Mouse (Mus musculus): ENCODE results near the gene Hspa1a.
"Not testable (repeated sequence)": the region's sequence is repeated elsewhere in the genome, so short reads cannot be mapped to it uniquely, and the experiment has no call there.

The Hspa1a gene

GRCm38 (mm10) chr17:34972069-34972749, at the start of gene Hspa1a, which contains the start of gene Hspa1l:
TSS of gene Hspa1a (minus strand) at chr17:34972156.
TSS of gene Hspa1l (plus strand) at chr17:34972703.
- DNase-seq (ENCODE audit: low spot score) = peak; percentile 71

GRCm38 (mm10) chr17:35021163-35021808, 49.3 kb upstream of the Hspa1a start:
- DNase-seq (ENCODE audit: low spot score) = peak; percentile 71

GRCm38 (mm10) chr17:35020551-35020950, 48.6 kb upstream of the Hspa1a start:
- DNase-seq (ENCODE audit: low spot score) = no peak

GRCm38 (mm10) chr17:35019894-35020293, 47.9 kb upstream of the Hspa1a start:
- DNase-seq (ENCODE audit: low spot score) = no peak

DNA sequence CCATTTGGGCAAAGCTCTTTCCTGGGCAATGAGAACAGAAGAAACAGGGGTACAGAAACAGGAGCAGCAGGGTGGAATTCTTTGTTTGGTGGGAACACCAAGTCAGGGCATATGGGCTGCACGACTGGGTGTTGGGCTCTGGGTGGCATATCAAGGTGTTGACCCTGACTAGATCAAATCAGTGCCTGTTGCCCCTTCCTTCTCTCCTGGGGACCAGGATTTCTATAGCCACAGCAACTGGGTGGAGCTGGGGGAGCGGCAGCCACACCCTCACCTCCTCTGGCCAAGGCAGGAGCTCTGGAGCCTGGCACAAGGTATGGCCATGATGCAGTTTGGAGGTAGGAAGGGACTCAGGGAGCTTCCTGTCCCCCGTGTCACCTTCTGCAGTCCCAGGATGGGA, 46.2 kb upstream of the Hspa1a start:
- no peak for DNase-seq (ENCODE audit: low spot score)

- DNase-seq (ENCODE audit: low spot score) = no peak
Measured at GRCm38 (mm10) chr17:35017706-35018030, 45.7 kb upstream of the Hspa1a start.

- no peak for DNase-seq (ENCODE audit: low spot score)
Measured at GRCm38 (mm10) chr17:35016791-35017705, 45.1 kb upstream of the Hspa1a start.

- no peak for DNase-seq (ENCODE audit: low spot score)
Measured at GRCm38 (mm10) chr17:35016376-35016775, 44.4 kb upstream of the Hspa1a start, which contains the start of gene Vwa7. TSS of gene Vwa7 (plus strand) at chr17:35016579.

DNA sequence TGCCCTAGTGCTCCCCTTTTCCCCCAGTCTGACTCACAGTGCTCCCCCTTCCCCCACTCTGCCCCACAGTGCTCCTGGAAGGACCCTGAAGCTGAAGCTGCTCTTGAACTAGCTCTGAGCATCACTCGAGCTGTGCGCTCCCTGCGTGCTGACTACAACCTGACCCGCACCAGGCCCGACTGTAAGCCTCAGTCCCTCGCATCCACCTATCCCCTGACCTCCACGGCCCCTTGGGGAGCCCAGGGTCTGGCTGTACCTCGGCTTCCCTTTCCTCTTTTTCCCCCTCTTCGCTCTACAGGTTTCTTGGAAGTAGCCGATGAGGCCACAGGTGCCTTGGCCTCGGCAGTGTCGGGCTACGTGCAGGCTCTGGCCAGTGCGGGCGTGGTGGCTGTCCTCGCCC, 43.3 kb upstream of the Hspa1a start:
- DNase-seq (ENCODE audit: low spot score) = no peak

DNA sequence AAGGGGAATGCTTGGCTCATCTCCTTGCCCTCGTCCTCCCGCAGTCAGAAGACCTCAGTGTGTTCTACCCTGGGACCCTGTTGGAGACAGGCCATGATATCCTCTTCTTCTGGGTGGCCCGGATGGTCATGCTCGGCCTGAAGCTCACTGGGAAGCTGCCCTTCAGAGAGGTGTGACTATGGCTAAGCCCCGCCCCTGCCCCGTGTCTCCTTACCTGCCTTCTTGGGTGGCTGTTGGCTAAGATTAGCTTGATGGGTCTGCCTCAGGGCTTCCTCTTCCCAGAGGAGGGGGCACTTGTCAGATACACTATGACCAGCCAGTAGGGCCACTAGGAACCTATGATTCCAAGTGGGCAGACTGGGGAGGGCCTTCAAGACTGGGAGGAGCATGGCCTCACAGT, 41.3 kb upstream of the Hspa1a start:
- DNase-seq (ENCODE audit: low spot score) = no peak

GRCm38 (mm10) chr17:35012430-35012829, 40.5 kb upstream of the Hspa1a start:
- no peak for DNase-seq (ENCODE audit: low spot score)

- DNase-seq (ENCODE audit: low spot score) = no peak
Measured at GRCm38 (mm10) chr17:35011440-35011839, 39.5 kb upstream of the Hspa1a start.

DNA sequence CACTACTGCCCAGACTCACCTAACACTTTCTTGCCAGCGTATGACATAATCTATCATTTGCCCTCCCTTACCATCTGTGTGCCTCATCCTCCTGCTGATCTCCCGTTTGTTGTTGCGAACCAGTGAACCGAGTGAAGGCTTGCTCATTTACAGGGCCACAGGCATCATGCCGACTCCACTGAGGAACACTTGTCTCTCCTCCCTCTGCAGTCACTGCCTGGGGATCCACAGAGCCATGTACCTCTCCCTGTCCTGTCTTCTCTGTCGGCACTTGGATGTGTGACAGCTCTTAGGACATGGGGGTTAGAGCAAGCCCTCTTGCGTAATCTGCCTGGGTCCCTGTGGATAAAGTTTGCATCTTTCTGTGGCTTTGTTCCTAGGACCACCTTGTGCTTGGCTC, 37.6 kb upstream of the Hspa1a start:
- no peak for DNase-seq (ENCODE audit: low spot score)

- DNase-seq (ENCODE audit: low spot score) = no peak
Measured at GRCm38 (mm10) chr17:35007387-35007991, 35.5 kb upstream of the Hspa1a start.

DNA sequence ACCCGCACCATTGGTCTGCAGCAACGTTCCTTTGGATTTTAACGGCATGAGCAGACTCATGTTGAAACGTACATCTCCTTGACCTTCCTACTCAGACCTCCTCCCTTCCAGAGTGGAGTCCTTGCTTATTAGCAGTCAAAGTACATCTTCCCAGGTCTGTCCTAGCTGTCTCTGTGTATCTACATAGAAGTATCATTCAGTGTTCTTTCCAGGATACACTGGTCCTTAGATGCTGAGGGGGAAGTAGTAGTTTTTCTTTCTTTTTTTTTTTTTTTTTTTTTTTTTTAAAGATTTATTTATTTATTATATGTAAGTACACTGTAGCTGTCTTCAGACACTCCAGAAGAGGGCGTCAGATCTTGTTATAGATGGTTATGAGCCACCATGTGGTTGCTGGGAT, 33.9 kb upstream of the Hspa1a start:
- not testable (repeated sequence) for DNase-seq (ENCODE audit: low spot score)

DNA sequence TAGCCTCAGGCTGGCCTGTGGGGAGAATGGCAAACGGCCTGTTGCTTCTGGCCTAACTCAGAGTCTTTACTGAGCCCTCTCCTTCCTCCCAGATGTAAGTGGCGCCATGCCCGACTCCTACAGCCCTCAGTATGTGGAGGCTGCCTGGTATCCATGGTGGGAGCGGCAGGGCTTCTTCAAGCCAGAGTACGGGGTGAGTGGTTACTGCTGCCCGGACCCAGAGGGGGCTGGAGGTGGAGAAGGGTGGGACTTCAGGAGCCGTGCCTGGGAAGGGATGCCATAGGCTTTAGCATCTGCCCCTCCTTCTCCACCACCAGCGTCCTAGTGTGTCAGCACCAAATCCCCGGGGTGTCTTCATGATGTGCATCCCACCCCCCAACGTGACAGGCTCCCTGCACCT, 33.2 kb upstream of the Hspa1a start:
- DNase-seq (ENCODE audit: low spot score) = no peak

GRCm38 (mm10) chr17:35004075-35004717, 32.2 kb upstream of the Hspa1a start:
- DNase-seq (ENCODE audit: low spot score) = no peak

GRCm38 (mm10) chr17:35003022-35003838, 31.3 kb upstream of the Hspa1a start:
- no peak for DNase-seq (ENCODE audit: low spot score)

GRCm38 (mm10) chr17:35002153-35002865, 30.4 kb upstream of the Hspa1a start:
- no peak for DNase-seq (ENCODE audit: low spot score)

GRCm38 (mm10) chr17:35001452-35002152, 29.6 kb upstream of the Hspa1a start:
- no peak for DNase-seq (ENCODE audit: low spot score)

All from layer of hippocampus, adult 9-10 months (tissue).